Mouse (Mus musculus) bone marrow, adult 2 months (tissue): ENCODE results near the gene Olfr1387.

ENCODE experiments used
- CTCF ChIP-seq: fragments of 200-500 bp; IDR thresholded peaks from 2 replicates; pipeline ENCODE4 v1.5.1; 2011; ENCODE audit warnings: low read length, control low read depth; ENCODE audit not compliant: control insufficient read depth, insufficient read depth
- POLR2A ChIP-seq: fragments of 200-500 bp; IDR thresholded peaks from 2 replicates; pipeline ENCODE4 v1.6.1; 2011; ENCODE audit warnings: low read depth, mild to moderate bottlenecking, control low read depth, low read length, borderline replicate concordance; ENCODE audit not compliant: control insufficient read depth

DNA sequence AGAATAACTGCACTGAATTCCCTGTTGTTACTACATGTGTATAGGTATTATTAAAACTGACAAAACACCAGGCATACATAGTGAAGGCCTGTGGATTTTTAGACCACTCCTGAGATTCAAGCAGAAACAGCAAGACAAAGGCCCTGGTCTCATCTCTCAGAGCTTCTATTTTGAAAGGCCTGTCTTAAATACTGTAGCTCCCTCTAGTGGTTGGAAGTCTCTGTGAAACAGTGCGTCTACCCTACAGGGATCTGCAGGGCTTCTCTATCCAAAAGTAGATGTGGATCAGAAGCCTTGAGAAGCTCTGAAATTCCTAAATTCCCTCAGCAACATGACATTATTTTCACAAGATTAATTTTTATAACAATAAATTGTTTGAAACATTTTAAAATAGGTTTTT is 44.6 kb upstream of the Olfr1387 start:
- no peak for TF ChIP-seq CTCF
- no peak for TF ChIP-seq POLR2A
